Mouse (Mus musculus): ENCODE data around the gene Gm28372.

DNA sequence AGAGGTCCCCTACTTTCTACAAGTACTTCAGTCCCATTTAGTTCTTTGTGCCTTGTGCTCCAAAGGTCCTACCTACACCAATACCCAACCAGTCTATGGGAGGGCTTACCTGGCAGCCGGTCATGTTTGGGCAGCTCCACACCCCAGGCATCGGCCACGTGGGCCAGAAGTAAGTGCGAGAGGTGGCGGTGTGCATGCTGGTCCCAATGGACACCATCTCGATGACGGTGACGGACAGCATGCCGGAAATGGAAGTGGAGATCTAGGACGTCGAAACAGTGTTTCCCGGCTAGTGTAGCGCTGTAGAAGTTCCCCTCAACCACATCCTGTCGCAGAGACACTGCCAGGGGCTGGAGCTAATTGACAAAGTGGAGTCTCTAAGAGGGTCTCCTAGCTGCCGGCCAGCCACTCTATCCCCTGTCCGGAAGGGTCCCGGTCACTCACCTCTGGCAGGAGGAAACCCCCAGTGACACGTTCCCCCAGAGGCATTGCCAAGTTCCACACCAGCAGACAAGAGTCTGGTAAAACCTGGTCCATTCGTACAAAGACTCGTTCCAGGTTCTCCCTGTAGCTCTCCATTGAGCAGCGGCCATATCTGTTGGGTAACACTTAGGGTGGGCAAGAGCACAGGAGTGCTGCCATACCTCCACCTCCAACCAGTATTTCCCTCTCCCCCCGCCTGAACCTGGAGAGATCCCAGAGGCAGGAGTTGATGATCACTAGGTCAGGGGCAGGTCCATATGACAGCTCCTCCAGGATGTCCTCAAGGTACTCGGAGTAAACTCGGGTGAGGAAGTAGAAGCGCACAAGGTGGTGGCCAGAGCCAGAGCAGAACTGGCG, 17.0 kb downstream of the Gm28372 start:
- no peak for TF ChIP-seq EP300 (IDR thresholded peaks at IDR 0.05; ENCODE audit: low read depth)
- no peak for TF ChIP-seq CTCF (IDR thresholded peaks at IDR 0.05; ENCODE audit: low read depth)

Measured in heart, postnatal 0 days (tissue).